Mouse (Mus musculus) erythroblast, embryonic 14.5 days (primary cell): ENCODE data around the gene Tmem107. TPM values are rescaled to one million over a fixed set of nuclear protein-coding genes. Genes with fewer than 3 reads are reported as not detected.
A peak's percentile ranks its signal among the peaks of the same experiment; 100 is the strongest.

Source experiments
- H3K27me3 ChIP-seq: 2 replicates; pipeline ENCODE4 v1.6.1; 2012; ENCODE audit warnings: inconsistent platforms; ENCODE audit not compliant: control insufficient read depth
- H3K36me3 ChIP-seq: 2 replicates; pipeline ENCODE4 v1.6.1; 2012; ENCODE audit warnings: mild to moderate bottlenecking, inconsistent platforms; ENCODE audit not compliant: control insufficient read depth
- H3K4me1 ChIP-seq: 2 replicates; pipeline ENCODE4 v1.6.1; 2012; ENCODE audit warnings: inconsistent platforms; ENCODE audit not compliant: control insufficient read depth
- H3K4me3 ChIP-seq: replicated peaks from 2 replicates; pipeline ENCODE3; 2012; ENCODE audit warnings: moderate library complexity, mild to moderate bottlenecking, inconsistent platforms
- H3K9me3 ChIP-seq: 2 replicates; pipeline ENCODE4 v1.6.1; 2012; ENCODE audit warnings: low read length, inconsistent platforms, mixed read lengths; ENCODE audit not compliant: control insufficient read depth
- GATA1 ChIP-seq: IDR thresholded peaks from 2 replicates; pipeline ENCODE4 v1.6.1; 2012; ENCODE audit warnings: low read length, inconsistent platforms, mixed read lengths
- TAL1 ChIP-seq: IDR thresholded peaks from 3 replicates; pipeline ENCODE4 v1.6.1; 2012; ENCODE audit warnings: low read length, inconsistent platforms, mixed read lengths
- polyA plus RNA-seq: library from polyadenylated mRNA; stranded (reverse); fragments of >175 nt; gene quantifications from 2 replicates; pipeline ENCODE4 v1.2.3, GENCODE M21; 2012

Gene Tmem107
- polyA plus RNA-seq, 1 experiment = 10.0 TPM

- no peaks in the 10 kb centered on the region for H3K27me3 ChIP-seq
- no peaks in the 10 kb centered on the region for H3K9me3 ChIP-seq
- no peaks in the 10 kb centered on the region for H3K36me3 ChIP-seq
- peak overlapping the region; percentile 80 for H3K4me3 ChIP-seq
- H3K4me1 ChIP-seq = peaks cover 74% of the 10 kb centered on the region
- TF ChIP-seq TAL1 (no peak), GATA1 (no peak)
These were observed 7.0 kb upstream of the Tmem107 start for GRCm38 (mm10) chr11:69063413-69064201.

DNA sequence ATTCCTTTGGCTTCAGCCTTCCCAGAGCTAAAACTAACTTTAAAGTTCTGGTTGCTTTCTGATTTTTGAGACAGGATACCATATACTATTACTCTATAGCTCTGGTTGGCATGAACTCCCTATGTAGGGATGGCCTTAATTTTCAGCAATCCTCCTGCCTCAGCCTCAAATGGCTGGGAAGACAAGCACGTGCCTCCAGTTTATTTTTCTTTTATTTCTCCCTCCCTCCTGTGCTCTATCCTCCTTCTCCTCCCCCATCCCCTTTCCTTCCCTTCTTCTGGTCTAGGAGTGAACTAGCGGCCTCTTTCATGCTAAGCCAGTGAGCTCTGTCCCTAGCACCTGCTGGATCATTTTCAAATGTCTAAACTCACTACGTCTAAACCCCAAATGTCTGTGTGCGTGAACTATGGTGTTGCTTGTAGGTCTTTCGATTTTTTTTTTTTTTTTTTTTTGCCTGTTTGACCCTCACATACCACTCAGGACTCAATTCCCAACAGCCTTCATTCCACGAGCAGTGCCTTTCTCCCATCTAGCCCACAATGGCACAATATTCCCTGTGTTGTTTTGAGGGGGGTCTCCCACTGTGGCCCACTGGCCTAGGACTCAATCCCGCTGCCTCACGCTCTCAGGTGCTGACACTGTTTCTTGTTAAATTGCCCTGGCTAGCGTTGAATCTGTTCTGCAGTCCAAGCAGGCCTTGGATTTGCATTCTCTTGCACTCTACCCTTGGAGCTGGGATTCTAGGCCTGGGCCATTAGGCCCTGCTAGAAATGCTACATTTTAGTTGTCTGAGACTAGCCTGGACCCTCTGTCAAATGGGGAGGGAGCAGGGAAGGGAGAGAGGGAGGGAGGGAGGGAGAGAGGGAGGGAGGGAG, 6.1 kb upstream of the Tmem107 start:
- TF ChIP-seq GATA1 = no peak
- no peak for TF ChIP-seq TAL1
- Histone ChIP-seq H3K9me3 (no peaks in the 10 kb centered on the region), H3K36me3 (no peaks in the 10 kb centered on the region), H3K4me1 (peaks cover 74% of the 10 kb centered on the region), H3K4me3 (peak overlapping the region; percentile 80), H3K27me3 (no peaks in the 10 kb centered on the region)

DNA sequence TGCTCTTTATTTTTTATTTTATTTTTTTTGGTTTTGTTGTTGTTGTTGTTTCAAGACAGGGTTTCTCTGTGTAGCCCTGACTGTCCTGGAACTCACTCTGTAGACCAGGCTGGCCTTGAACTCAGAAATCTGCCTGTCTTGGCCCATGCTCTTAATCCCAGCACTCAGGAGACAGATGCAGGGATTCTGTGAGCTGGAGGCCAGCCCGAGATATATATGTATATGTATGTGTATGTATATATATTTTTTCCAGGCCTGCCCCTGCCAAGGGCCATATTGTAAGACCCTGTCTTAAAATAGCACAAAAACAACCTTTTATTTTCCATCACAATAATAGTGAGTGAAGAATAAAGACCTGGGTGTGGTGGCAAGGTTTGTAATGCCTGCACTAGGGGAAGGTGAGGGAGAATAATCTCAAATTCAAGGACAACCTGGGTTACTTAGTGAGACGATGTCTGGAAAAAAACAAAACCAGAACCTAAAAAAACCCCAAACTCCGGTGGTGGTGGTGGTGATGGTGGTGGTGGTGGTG, 5.1 kb upstream of the Tmem107 start:
- Histone ChIP-seq H3K4me3 (peak overlapping the region; percentile 69), H3K4me1 (peaks cover 75% of the 10 kb centered on the region), H3K9me3 (no peaks in the 10 kb centered on the region), H3K36me3 (no peaks in the 10 kb centered on the region), H3K27me3 (no peaks in the 10 kb centered on the region)
- TF ChIP-seq GATA1 = no peak
- no peak for TF ChIP-seq TAL1

- Histone ChIP-seq H3K4me1 (peaks cover 75% of the 10 kb centered on the region), H3K36me3 (no peaks in the 10 kb centered on the region), H3K9me3 (no peaks in the 10 kb centered on the region), H3K27me3 (no peaks in the 10 kb centered on the region), H3K4me3 (peak overlapping the region; percentile 69)
- TF ChIP-seq GATA1 (peak; percentile 99), TAL1 (no peak)
These were observed 4.3 kb upstream of the Tmem107 start for GRCm38 (mm10) chr11:69066163-69066861.

- H3K4me3 ChIP-seq = peak overlapping the region; percentile 69
- H3K4me1 ChIP-seq = peaks cover 74% of the 10 kb centered on the region
- no peaks in the 10 kb centered on the region for H3K27me3 ChIP-seq
- H3K36me3 ChIP-seq = no peaks in the 10 kb centered on the region
- TF ChIP-seq GATA1 (no peak), TAL1 (no peak)
- H3K9me3 ChIP-seq = no peaks in the 10 kb centered on the region
These were observed 3.6 kb upstream of the Tmem107 start for GRCm38 (mm10) chr11:69066956-69067355.

- H3K9me3 ChIP-seq = no peaks in the 10 kb centered on the region
- no peak overlapping the region for H3K4me3 ChIP-seq
- H3K36me3 ChIP-seq = no peaks in the 10 kb centered on the region
- no peaks in the 10 kb centered on the region for H3K27me3 ChIP-seq
- no peak for TF ChIP-seq TAL1
- no peak for TF ChIP-seq GATA1
- peaks cover 77% of the 10 kb centered on the region for H3K4me1 ChIP-seq
These were observed 3.0 kb upstream of the Tmem107 start for GRCm38 (mm10) chr11:69067601-69068000.

- H3K9me3 ChIP-seq = no peaks in the 10 kb centered on the region
- H3K4me1 ChIP-seq = peaks cover 80% of the 10 kb centered on the region
- H3K4me3 ChIP-seq = peak overlapping the region; percentile 77
- no peaks in the 10 kb centered on the region for H3K27me3 ChIP-seq
- H3K36me3 ChIP-seq = no peaks in the 10 kb centered on the region
- TF ChIP-seq TAL1 (no peak), GATA1 (no peak)
These were observed 513 bp upstream of the Tmem107 start for GRCm38 (mm10) chr11:69070093-69070492.

DNA sequence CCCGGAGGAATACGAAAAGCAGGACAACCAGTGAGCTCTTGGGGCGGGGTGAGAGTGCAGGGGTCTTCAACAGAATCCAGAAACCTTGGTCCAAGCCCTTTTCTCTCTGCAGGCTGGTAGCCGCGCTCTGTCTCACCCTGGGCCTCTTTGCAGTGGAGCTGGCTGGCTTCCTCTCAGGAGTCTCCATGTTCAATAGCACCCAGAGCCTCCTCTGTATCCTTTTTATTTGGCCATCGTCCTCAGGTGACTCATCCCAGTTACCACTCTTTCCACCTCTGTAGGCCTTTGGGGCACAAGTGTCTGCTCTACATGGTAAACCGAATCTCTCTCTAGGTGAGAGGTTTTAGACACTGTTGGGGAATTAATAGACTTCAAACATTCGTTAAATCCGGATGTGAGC, 656 bp downstream of the Tmem107 start:
- no peak for TF ChIP-seq GATA1
- no peak for TF ChIP-seq TAL1
- no peaks in the 10 kb centered on the region for H3K27me3 ChIP-seq
- H3K9me3 ChIP-seq = no peaks in the 10 kb centered on the region
- H3K4me3 ChIP-seq = peak overlapping the region; percentile 77
- peaks cover 78% of the 10 kb centered on the region for H3K4me1 ChIP-seq
- H3K36me3 ChIP-seq = no peaks in the 10 kb centered on the region

GRCm38 (mm10) chr11:69072234-69072633, 1.6 kb downstream of the Tmem107 start:
- H3K27me3 ChIP-seq = no peaks in the 10 kb centered on the region
- no peaks in the 10 kb centered on the region for H3K9me3 ChIP-seq
- H3K36me3 ChIP-seq = no peaks in the 10 kb centered on the region
- peak overlapping the region; percentile 61 for H3K4me3 ChIP-seq
- peaks cover 72% of the 10 kb centered on the region for H3K4me1 ChIP-seq
- TF ChIP-seq GATA1 (no peak), TAL1 (no peak)
